Mouse (Mus musculus): ENCODE measurements around the gene Gm21903.
"Not testable (repeated sequence)": the region's sequence is repeated elsewhere in the genome, so short reads cannot be mapped to it uniquely, and the experiment has no call there.

DNA sequence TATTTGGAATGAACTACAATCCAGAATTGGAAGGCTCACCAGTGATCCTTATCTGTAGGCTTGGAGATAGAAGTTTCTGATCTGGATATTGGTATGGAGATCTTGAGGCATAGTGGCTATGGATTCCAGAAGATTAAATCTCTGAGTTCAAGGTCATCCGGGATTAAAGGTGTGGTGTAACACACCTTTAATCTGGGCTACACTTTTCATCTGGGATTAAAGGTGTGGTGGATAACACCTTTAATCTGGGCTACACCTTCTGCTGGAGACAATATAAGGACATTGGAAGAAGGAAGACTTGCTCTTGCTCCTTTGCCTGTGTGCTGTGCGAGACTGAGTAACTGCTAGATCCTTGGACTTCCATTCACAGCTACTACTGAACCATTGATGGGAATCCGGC, 6.7 kb downstream of the Gm21903 start, which contains the start of gene Esp24:
- not testable (repeated sequence) for TF ChIP-seq CTCF, EP300 (IDR thresholded peaks at IDR 0.05)

Measured in lung, postnatal 0 days (tissue).